Mouse (Mus musculus) cerebellum, adult 2 months (tissue): Measurements from ENCODE around the gene Peli2. TPM values are rescaled to one million over a fixed set of nuclear protein-coding genes. Genes with fewer than 3 reads are reported as not detected.

ENCODE experiments used
- DNase-seq, 2 experiments: peaks; one replicate each; pipeline ENCODE4 v3.0.0; 2021
- H3K27ac ChIP-seq: fragments of 200-500 bp; 2 replicates; pipeline ENCODE4 v1.5.1; 2012; ENCODE audit warnings: low read length, control low read depth, inconsistent platforms; ENCODE audit not compliant: insufficient read depth
- H3K27me3 ChIP-seq: fragments of 200-500 bp; 2 replicates; pipeline ENCODE4 v1.6.1; 2012; ENCODE audit warnings: inconsistent platforms, mild to moderate bottlenecking, low read length, moderate library complexity; ENCODE audit not compliant: control insufficient read depth, insufficient read depth
- H3K4me1 ChIP-seq: fragments of 200-500 bp; 2 replicates; pipeline ENCODE4 v1.6.1; 2011; ENCODE audit warnings: low read length; ENCODE audit not compliant: control insufficient read depth, insufficient read depth
- H3K4me3 ChIP-seq: fragments of 200-500 bp; replicated peaks from 2 replicates; pipeline ENCODE3; 2011; ENCODE audit warnings: mild to moderate bottlenecking, low read depth, low read length, control low read depth; ENCODE audit not compliant: insufficient read depth
- CTCF ChIP-seq: fragments of 200-500 bp; IDR thresholded peaks from 2 replicates; pipeline ENCODE4 v1.5.1; 2011; ENCODE audit warnings: low read depth, mild to moderate bottlenecking, control low read depth, low read length, moderate library complexity, borderline replicate concordance; ENCODE audit not compliant: insufficient read depth
- POLR2A ChIP-seq: fragments of 200-500 bp; IDR thresholded peaks from 2 replicates; pipeline ENCODE4 v1.6.1; 2011; ENCODE audit warnings: low read length, control low read depth, borderline replicate concordance; ENCODE audit not compliant: insufficient read depth
- WGBS: fragments of 180-500 bp; shearing (Covaris S2); methylation state at CpG from one replicate; pipeline ENCODE4 v1.1.7; 2018; 5-methylcytosine and 5-hydroxymethylcytosine counted together
- polyA plus RNA-seq: library from polyadenylated mRNA; depleted of rRNA; stranded (reverse); fragments of >200 nt; gene quantifications from 2 replicates; pipeline ENCODE4 v1.2.3, GENCODE M21; 2012

Peli2 gene
- polyA plus RNA-seq, 1 experiment = 28.5 TPM

GRCm38 (mm10) chr14:48323771-48324459 is 203.3 kb downstream of the Peli2 start:
- H3K27ac ChIP-seq = no peak overlapping the region
- no peaks in the 10 kb centered on the region for H3K27me3 ChIP-seq
- TF ChIP-seq POLR2A (no peak), CTCF (no peak)
- DNase-seq = no peak
- H3K4me1 ChIP-seq = no peaks in the 10 kb centered on the region
- 78% methylated on average over 18 of the region's 18 CpGs for WGBS
- H3K4me3 ChIP-seq = no peak overlapping the region

GRCm38 (mm10) chr14:48324460-48324850 is 203.8 kb downstream of the Peli2 start:
- no peak for DNase-seq
- no peak overlapping the region for H3K4me3 ChIP-seq
- no peaks in the 10 kb centered on the region for H3K27me3 ChIP-seq
- no peak for TF ChIP-seq CTCF
- no peak for TF ChIP-seq POLR2A
- 34% methylated on average over 4 of the region's 4 CpGs for WGBS
- no peaks in the 10 kb centered on the region for H3K4me1 ChIP-seq
- H3K27ac ChIP-seq = no peak overlapping the region

GRCm38 (mm10) chr14:48327746-48328145 is 207.1 kb downstream of the Peli2 start:
- H3K27me3 ChIP-seq = no peaks in the 10 kb centered on the region
- H3K4me1 ChIP-seq = no peaks in the 10 kb centered on the region; the same call in 1 of the 2 replicates
- TF ChIP-seq CTCF = no peak
- TF ChIP-seq POLR2A = no peak
- no peak overlapping the region for H3K4me3 ChIP-seq
- DNase-seq = no peak
- H3K27ac ChIP-seq = no peak overlapping the region
- 70% methylated on average over 3 of the region's 3 CpGs for WGBS

DNA sequence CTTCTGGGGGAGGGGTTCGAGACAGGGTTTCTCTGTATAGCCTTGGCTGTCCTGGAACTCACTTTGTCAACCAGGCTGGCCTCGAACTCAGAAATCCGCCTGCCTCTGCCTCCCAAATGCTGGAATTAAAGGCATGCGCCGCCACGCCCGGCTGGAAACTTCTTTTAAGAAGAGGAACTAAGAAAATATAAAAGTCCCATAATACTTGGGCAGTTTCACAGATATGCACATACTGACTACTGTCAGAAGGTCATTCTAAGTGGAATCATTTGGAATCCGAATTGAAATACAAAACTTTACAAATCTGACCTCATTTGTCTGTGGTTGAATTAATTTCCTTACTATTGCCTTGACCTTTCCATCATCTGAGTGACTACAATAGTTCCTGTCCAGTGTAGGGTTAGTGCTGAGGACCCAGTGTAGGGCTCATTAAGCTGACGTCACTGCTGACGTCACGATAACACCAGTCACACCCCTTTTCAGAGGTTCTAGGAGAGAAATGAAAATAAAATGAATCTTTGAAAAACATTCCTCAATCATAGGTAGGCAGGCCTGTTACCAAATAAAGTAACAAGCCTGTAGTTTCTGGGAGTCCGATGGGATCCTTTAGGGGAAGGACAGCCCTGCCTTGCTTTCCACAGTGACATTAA is 209.2 kb downstream of the Peli2 start:
- no peak for TF ChIP-seq CTCF
- no peak for TF ChIP-seq POLR2A
- 92% methylated on average over 12 of the region's 12 CpGs for WGBS
- H3K4me3 ChIP-seq = no peak overlapping the region
- no peak overlapping the region for H3K27ac ChIP-seq
- no peak for DNase-seq
- H3K4me1 ChIP-seq = no peaks in the 10 kb centered on the region; the same call in 1 of the 2 replicates
- no peaks in the 10 kb centered on the region for H3K27me3 ChIP-seq
